Mouse (Mus musculus): ENCODE measurements around the gene Kdelc2. TPM values are rescaled to one million over a fixed set of nuclear protein-coding genes. Genes with fewer than 3 reads are reported as not detected.
A peak's percentile ranks its signal among the peaks of the same experiment; 100 is the strongest.

Kdelc2 gene
- polyA plus RNA-seq, 1 experiment from 2014 or later = 7.6 TPM

- Histone ChIP-seq H3K4me3 (replicated peaks) (no peak overlapping the region), H3K4me2 (no peak overlapping the region), H3K27me3 (replicated peaks) (no peaks in the 10 kb centered on the region), H3K36me3 (no peaks in the 10 kb centered on the region), H3K9ac (replicated peaks) (no peak overlapping the region), H3K4me1 (no peaks in the 10 kb centered on the region), H3K27ac (replicated peaks) (no peak overlapping the region), H3K9me3 (replicated peaks) (no peaks in the 10 kb centered on the region)
- ATAC-seq (ENCODE audit: low FRiP score) = no peak
- 90% methylated on average over 6 of the region's 6 CpGs for WGBS
Observed at GRCm38 (mm10) chr9:53351899-53352298, 31.9 kb upstream of the Kdelc2 start.

DNA sequence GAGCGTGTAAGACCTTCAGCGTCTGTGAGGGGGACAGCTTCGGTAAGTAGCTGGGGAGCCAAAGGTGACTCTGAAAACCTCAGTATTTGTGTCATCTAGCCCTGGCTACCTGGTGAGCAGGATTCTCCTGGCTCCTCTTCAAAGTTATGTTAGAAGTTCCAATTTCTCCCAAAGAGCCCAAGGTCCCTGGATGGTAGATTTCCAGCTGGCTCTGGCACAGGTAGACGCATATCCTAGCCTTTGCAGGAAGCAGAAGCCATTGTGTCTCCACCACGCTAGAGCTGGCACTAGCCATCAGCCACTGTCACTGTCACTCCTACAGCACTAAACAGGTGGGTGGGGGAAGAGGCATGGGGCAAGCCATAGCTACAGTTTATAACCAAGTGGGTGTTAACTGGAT, 30.7 kb upstream of the Kdelc2 start:
- no peak overlapping the region for H3K27ac ChIP-seq (replicated peaks)
- no peaks in the 10 kb centered on the region for H3K4me1 ChIP-seq
- no peaks in the 10 kb centered on the region for H3K36me3 ChIP-seq
- no peaks in the 10 kb centered on the region for H3K9me3 ChIP-seq (replicated peaks)
- H3K9ac ChIP-seq (replicated peaks) = no peak overlapping the region
- 93% methylated on average over 5 of the region's 5 CpGs for WGBS
- no peaks in the 10 kb centered on the region for H3K27me3 ChIP-seq (replicated peaks)
- no peak overlapping the region for H3K4me2 ChIP-seq
- no peak overlapping the region for H3K4me3 ChIP-seq (replicated peaks)
- no peak for ATAC-seq (ENCODE audit: low FRiP score)

DNA sequence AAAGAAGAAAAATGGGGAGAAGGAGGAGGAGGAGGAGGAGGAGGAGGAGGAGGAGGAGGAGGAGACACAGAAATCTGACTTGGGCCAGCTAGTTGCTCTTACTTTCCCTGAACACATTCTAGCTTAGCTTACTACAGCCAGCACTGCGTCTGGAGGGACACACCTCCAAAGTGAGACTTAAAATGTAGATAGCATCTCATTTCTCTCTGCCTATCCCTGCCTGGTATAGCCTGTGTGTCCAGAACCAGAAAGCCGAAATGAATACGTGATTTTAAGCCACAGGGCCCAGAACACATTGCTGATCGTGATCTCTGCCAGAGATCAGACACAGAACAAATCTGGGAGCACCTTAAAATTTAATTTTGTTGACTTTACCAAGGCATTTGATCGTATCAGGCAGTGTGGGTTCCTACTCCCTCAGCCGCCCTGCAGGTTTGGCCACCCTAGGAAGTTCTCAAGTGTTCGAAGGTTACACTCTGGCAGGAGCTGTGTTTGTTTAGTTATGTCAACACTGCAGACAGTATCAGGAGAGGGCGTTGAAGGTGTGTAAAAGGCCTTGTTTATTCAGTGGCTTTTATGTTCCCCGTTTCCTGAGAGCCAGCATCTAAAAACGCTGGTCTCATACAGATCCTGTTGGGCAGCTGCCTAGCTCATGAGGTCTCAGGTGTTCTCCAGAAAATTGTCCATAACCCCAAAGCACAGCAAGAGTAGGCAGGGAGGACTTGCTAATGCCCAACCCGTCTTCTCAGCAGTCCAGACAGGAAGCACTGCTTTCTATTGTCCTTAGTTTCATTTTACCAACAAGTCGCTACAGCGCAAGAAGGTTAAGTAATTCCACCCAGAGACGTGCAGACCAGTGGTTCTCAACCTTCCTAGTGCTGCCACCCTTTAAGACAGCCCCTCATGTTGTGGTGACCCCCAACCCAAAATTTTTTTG, 27.3 kb upstream of the Kdelc2 start:
- Histone ChIP-seq H3K27ac (replicated peaks) (no peak overlapping the region), H3K4me3 (replicated peaks) (no peak overlapping the region), H3K9ac (replicated peaks) (no peak overlapping the region), H3K27me3 (replicated peaks) (no peaks in the 10 kb centered on the region), H3K9me3 (replicated peaks) (no peaks in the 10 kb centered on the region), H3K4me1 (no peaks in the 10 kb centered on the region), H3K4me2 (no peak overlapping the region), H3K36me3 (no peaks in the 10 kb centered on the region)
- WGBS = 75% methylated on average over 14 of the region's 14 CpGs
- ATAC-seq (ENCODE audit: low FRiP score) = no peak

GRCm38 (mm10) chr9:53371339-53371738, 12.5 kb upstream of the Kdelc2 start:
- ATAC-seq (ENCODE audit: low FRiP score) = no peak
- Histone ChIP-seq H3K4me1 (no peaks in the 10 kb centered on the region), H3K4me2 (no peak overlapping the region), H3K36me3 (no peaks in the 10 kb centered on the region), H3K27ac (replicated peaks) (no peak overlapping the region), H3K27me3 (replicated peaks) (no peaks in the 10 kb centered on the region), H3K4me3 (replicated peaks) (no peak overlapping the region), H3K9ac (replicated peaks) (no peak overlapping the region), H3K9me3 (replicated peaks) (no peaks in the 10 kb centered on the region)
- WGBS = 85% methylated on average over 3 of the region's 3 CpGs

- Histone ChIP-seq H3K36me3 (no peaks in the 10 kb centered on the region), H3K4me1 (no peaks in the 10 kb centered on the region), H3K27ac (replicated peaks) (no peak overlapping the region), H3K4me3 (replicated peaks) (no peak overlapping the region), H3K9ac (replicated peaks) (no peak overlapping the region), H3K9me3 (replicated peaks) (no peaks in the 10 kb centered on the region), H3K4me2 (no peak overlapping the region), H3K27me3 (replicated peaks) (no peaks in the 10 kb centered on the region)
- 83% methylated on average over 4 of the region's 4 CpGs for WGBS
- ATAC-seq (ENCODE audit: low FRiP score) = no peak
Observed at GRCm38 (mm10) chr9:53375907-53376306, 7.9 kb upstream of the Kdelc2 start.

DNA sequence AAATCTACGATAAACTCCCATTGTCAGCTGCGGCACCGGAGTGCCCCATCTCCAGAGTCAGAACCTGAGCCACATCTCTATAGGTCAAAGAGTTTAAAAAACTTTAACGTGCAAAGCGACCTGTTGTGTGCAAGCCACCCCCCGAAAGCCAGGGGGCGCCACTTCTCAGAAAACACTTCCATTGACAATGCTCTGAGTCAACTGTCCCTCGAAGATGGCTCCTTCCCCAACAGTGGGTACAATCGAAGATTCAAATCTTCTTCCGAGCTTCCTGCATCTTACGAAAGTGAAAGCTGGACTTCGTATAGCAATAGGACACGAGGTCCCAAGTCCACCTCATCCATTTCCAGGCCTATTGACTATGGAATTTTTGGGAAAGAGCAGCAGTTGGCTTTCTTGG, 7.0 kb upstream of the Kdelc2 start:
- WGBS = 88% methylated on average over 13 of the region's 13 CpGs
- H3K4me2 ChIP-seq = no peak overlapping the region
- no peak overlapping the region for H3K4me3 ChIP-seq (replicated peaks)
- H3K27ac ChIP-seq (replicated peaks) = no peak overlapping the region
- H3K9ac ChIP-seq (replicated peaks) = no peak overlapping the region
- H3K9me3 ChIP-seq (replicated peaks) = no peaks in the 10 kb centered on the region
- ATAC-seq (ENCODE audit: low FRiP score) = no peak
- H3K4me1 ChIP-seq = no peaks in the 10 kb centered on the region
- H3K36me3 ChIP-seq = no peaks in the 10 kb centered on the region
- no peaks in the 10 kb centered on the region for H3K27me3 ChIP-seq (replicated peaks)

DNA sequence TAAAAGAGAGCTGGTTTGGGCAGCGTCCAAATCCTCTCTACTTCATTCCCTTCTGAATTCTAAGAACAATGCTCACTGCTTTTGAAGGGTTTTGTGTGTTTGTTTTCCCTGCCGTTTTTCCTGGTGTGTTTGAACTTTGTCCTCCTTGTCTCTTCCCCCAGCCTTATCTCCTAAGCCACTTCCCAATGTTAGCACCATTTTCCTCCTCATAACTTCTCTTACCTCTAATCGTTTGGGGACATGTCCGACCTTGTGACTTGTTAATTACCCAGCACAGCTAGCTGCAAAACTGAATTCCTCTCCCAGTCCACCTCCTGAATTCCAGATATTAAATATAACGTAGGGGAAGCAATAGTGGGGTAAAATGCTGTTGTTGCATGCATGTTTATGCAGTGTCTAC, 6.2 kb upstream of the Kdelc2 start:
- Histone ChIP-seq H3K4me3 (replicated peaks) (no peak overlapping the region), H3K4me2 (no peak overlapping the region), H3K4me1 (no peaks in the 10 kb centered on the region), H3K36me3 (no peaks in the 10 kb centered on the region), H3K27ac (replicated peaks) (no peak overlapping the region), H3K9ac (replicated peaks) (no peak overlapping the region), H3K9me3 (replicated peaks) (no peaks in the 10 kb centered on the region), H3K27me3 (replicated peaks) (no peaks in the 10 kb centered on the region)
- WGBS = 70% methylated on average over 5 of the region's 5 CpGs
- no peak for ATAC-seq (ENCODE audit: low FRiP score)

DNA sequence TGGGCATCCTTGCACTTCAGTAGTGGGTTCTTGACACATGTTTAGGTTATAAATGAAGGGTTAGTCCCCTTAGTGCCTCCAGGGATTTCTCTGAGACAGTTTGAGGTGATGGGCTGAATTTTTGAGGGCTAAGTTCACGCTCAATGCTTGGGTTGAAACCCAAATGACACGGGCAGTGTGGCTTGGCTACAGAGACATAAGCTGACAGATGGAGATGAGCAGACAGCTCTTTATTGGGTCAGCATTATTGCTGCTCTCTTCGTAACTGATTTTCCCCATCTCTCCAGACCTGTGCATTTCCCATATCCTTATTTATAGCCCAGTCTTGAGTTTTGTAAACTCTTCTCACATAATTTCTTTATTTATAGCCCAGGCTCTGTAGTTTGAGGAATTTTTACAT, 5.7 kb upstream of the Kdelc2 start:
- Histone ChIP-seq H3K27ac (replicated peaks) (no peak overlapping the region), H3K4me1 (no peaks in the 10 kb centered on the region), H3K9ac (replicated peaks) (no peak overlapping the region), H3K4me2 (no peak overlapping the region), H3K27me3 (replicated peaks) (no peaks in the 10 kb centered on the region), H3K36me3 (no peaks in the 10 kb centered on the region), H3K4me3 (replicated peaks) (no peak overlapping the region), H3K9me3 (replicated peaks) (no peaks in the 10 kb centered on the region)
- 75% methylated on average over 3 of the region's 3 CpGs for WGBS
- ATAC-seq (ENCODE audit: low FRiP score) = no peak

DNA sequence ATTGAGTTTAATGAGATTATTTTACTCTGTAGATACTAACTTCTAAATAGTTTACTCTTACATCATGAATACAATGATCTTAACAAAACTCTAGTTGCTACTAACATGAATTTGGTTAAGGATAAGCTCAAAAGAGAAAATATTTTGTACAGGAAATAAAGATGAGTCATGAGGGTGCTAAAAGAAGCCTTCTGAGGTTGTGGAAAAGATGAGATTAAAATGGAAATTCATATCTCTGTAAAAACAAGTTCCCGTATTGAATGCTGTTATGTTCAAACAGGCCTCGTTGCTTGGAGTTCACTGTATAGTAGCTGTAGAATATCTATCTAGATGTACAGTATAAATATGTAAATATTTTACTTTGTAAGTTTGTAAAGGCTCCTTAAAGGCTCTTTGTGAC, 3.2 kb upstream of the Kdelc2 start:
- no peak for ATAC-seq (ENCODE audit: low FRiP score)
- Histone ChIP-seq H3K4me3 (replicated peaks) (no peak overlapping the region), H3K9ac (replicated peaks) (no peak overlapping the region), H3K4me1 (peaks cover 14% of the 10 kb centered on the region; the same call in 1 of the 2 replicates), H3K27ac (replicated peaks) (no peak overlapping the region), H3K36me3 (no peaks in the 10 kb centered on the region), H3K9me3 (replicated peaks) (no peaks in the 10 kb centered on the region), H3K27me3 (replicated peaks) (no peaks in the 10 kb centered on the region), H3K4me2 (no peak overlapping the region)
- WGBS = 91% methylated on average over 2 of the region's 2 CpGs

GRCm38 (mm10) chr9:53381113-53381615, 2.7 kb upstream of the Kdelc2 start:
- 85% methylated on average over 5 of the region's 5 CpGs for WGBS
- Histone ChIP-seq H3K4me3 (replicated peaks) (no peak overlapping the region), H3K4me1 (peaks cover 14% of the 10 kb centered on the region; the same call in 1 of the 2 replicates), H3K36me3 (no peaks in the 10 kb centered on the region), H3K4me2 (no peak overlapping the region), H3K27ac (replicated peaks) (no peak overlapping the region), H3K9ac (replicated peaks) (no peak overlapping the region), H3K9me3 (replicated peaks) (no peaks in the 10 kb centered on the region), H3K27me3 (replicated peaks) (no peaks in the 10 kb centered on the region)
- ATAC-seq (ENCODE audit: low FRiP score) = no peak

GRCm38 (mm10) chr9:53384873-53385272, 1.0 kb downstream of the Kdelc2 start:
- peak overlapping the region; percentile 99 for H3K4me2 ChIP-seq
- H3K9me3 ChIP-seq (replicated peaks) = no peaks in the 10 kb centered on the region
- peak overlapping the region; percentile 73; the same call in 1 of the 2 replicates for H3K9ac ChIP-seq (replicated peaks)
- 14% methylated on average over 8 of the region's 8 CpGs for WGBS
- peaks cover 14% of the 10 kb centered on the region; the same call in 1 of the 2 replicates for H3K4me1 ChIP-seq
- H3K27ac ChIP-seq (replicated peaks) = peak overlapping the region; percentile 90
- peak; percentile 16; the same call in 1 of the 2 replicates for ATAC-seq (ENCODE audit: low FRiP score)
- peak overlapping the region; percentile 72 for H3K4me3 ChIP-seq (replicated peaks)
- H3K27me3 ChIP-seq (replicated peaks) = no peaks in the 10 kb centered on the region
- H3K36me3 ChIP-seq = no peaks in the 10 kb centered on the region

- no peaks in the 10 kb centered on the region for H3K9me3 ChIP-seq (replicated peaks)
- H3K27me3 ChIP-seq (replicated peaks) = no peaks in the 10 kb centered on the region
- H3K4me1 ChIP-seq = peaks cover 14% of the 10 kb centered on the region; the same call in 1 of the 2 replicates
- no peak overlapping the region for H3K27ac ChIP-seq (replicated peaks)
- H3K9ac ChIP-seq (replicated peaks) = no peak overlapping the region
- no peak for ATAC-seq (ENCODE audit: low FRiP score)
- 76% methylated on average over 2 of the region's 2 CpGs for WGBS
- no peak overlapping the region for H3K4me2 ChIP-seq
- no peaks in the 10 kb centered on the region for H3K36me3 ChIP-seq
- H3K4me3 ChIP-seq (replicated peaks) = no peak overlapping the region
Observed at GRCm38 (mm10) chr9:53387431-53387830, 3.6 kb downstream of the Kdelc2 start.
